Mouse (Mus musculus) layer of hippocampus, adult 8-10 months (tissue): ENCODE results near the gene Rundc3a. TPM values are rescaled to one million over a fixed set of nuclear protein-coding genes. Genes with fewer than 3 reads are reported as not detected.
"Not testable (repeated sequence)": the region's sequence is repeated elsewhere in the genome, so short reads cannot be mapped to it uniquely, and the experiment has no call there.

Source experiments
- DNase-seq, 2 experiments: peaks; one replicate each; pipeline ENCODE4 v3.0.0; 2022; ENCODE audit warnings: low spot score in 2 of 2
- total RNA-seq, 4 experiments: library from RNA; stranded (reverse); gene quantifications; 2 replicates each; pipeline ENCODE4 v1.2.4; 2022

Rundc3a gene
- total RNA-seq, 4 experiments from 2014 or later = 420 to 453 (median 428) TPM

DNA sequence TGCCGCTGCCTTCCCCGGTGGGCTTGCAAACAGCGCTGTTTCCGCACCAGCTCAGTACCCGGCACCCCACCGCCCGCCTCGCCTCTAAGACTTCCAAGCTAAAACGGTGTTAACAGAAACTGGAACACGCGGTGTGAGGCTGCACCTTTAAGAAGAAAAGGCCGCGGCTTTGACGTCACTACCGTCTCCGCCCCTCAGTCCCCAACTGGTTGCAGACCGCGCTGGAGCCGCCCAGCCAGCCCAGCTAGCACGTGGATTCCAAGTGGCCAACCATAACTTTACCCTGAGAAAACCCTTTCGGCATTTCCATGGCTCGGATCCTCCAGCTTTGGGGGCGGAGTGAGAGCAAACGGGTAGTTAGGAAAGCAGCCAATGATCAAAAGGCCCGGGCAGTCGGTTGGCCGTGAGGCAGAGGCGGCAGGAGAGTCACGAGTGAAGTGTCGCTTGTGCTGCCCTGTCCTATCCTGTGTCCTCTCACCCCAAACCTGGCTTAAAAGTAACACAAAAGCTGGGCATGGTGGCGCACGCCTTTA is 15.2 kb downstream of the Rundc3a start:
- DNase-seq = peak; percentile 97

DNA sequence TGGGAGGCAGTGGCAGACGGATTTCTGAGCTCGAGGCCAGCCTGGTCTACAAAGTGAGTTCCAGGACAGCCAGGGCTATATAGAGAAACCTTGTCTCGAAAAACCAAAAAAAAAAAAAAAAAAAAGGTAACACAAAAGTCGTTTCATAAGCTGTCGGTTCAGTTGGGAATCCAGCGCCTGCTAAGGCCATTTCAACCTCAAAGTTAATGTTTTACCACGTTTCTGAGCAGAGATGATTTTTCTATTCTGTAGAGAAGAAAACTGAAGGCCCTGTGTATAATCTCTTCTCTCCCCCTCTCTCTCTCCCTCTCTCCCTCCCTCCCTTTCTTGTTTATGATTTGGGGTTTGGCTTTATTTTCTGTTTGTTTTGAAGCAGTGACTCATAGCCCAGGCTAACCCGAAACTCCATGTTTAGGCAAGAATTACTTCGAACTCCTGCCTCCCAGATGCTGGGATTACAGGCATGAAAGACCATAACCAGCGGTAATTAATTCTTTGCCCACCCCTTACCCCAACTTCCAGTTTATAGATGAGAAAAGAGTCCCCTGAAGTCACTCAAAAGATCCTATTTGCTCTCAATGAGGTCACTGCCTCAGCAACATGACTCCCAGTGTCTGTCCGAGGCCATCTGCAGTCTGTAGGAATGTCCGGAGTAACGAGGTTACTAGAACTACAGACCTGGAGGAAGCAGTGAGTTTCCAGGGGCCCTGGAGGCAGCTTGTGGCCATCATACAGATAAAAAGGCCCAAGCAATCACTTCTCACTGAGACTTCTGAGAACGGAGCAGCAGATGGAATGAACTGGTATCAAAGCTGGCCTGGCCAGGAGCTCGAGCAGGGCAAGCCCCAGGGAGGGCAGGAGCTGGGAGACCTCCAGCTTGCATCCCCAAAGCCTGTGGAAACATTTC is 15.9 kb downstream of the Rundc3a start:
- DNase-seq = no peak

DNA sequence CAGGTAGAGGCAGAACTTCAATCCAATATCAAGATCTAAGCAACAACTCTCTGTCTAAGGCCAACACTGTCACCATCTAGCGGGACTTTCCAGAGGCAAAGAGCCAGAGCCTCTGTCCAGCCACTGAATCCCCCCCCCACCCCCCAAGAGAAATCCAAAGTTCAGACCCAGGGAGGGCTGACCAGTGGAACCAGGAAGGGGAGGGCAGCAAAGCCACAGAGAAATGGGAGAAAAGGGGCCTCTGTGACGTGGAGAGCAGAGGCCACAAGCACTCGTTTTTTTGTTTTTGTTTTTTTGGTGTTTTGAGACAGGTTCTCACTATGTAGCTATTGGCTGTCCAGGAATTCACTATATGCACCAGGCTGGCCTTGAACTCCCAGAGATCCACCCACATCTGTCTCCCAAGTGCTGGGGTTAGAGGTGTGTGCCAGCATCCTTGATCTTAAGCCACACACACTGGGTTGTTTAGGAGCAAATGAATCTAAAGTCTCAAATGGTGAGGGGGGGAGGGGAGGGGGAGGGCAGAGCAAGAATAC is 16.7 kb downstream of the Rundc3a start:
- no peak for DNase-seq

DNA sequence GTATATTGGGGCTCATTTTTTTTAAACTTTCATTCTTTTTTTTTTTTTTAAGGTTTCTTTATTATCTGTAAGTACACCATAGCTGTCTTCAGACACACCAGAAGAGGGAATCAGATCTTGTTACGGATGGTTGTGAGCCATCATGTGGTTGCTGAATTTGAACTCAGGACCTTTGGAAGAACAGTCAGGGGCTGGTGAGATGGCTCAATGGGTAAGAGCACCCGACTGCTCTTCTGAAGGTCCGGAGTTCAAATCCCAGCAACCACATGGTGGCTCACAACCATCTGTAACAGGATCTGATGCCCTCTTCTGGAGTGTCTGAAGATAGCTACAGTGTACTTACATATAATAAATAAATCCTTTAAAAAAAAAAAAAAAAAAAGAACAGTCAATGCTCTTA is 17.1 kb downstream of the Rundc3a start:
- DNase-seq = not testable (repeated sequence)

DNA sequence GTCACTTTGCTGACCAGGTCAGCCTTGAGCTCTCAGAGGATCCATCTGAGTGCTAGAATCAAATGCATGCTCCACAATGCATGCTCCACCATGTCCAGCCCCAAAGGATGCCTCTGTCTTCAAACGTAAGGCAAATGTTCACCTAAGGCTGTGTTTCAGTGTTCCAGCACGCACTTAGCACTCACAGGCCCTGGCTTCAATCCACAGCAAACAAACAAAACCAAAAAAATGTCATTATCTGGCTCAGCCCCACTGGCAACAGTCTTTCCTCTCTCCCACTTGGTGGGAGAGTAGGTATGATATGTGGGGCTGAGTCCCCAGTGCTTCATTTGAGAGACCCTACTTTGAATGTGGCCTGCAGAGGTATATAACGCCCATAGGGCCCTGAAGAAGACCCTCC is 17.9 kb downstream of the Rundc3a start:
- DNase-seq = no peak

DNA sequence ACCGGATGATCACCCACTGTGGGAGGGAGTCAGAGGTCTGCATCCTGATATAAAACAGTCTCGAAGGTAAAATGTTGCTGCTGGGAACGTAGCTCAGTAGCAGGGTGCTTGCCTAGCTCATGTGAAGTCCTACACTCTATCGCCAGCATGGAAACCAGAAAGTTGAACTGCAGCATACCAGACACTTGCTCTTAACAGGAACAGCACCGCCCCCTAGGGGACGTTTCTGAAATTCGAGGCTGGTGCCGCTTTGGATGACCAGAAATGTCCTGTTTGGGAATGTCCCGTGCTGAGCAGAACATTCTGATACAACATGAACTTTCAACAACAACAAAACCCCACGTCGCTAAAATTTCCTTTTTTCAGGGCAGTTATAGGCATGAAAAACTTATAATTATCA is 18.5 kb downstream of the Rundc3a start:
- peak; percentile 76 to 92 for DNase-seq

DNA sequence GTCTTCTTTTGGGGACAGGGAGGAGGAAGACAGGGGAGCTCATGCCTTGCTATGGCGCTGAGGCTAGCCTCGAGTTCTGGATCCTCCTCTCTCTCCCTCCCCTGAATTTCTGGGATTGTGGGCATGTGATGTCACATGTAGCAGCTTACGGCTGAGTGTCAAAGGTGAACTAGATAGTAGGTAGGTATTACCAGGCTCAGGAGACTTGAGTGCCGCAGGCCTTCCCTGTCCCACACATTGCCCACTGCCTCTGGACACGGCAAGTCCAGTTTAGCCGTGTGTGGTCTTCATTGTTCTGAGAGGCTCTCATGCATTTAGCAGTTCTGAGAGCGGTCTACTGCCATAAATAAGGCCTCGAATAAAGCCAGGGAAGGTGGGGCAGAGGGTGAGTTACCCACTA is 19.9 kb downstream of the Rundc3a start:
- no peak for DNase-seq

DNA sequence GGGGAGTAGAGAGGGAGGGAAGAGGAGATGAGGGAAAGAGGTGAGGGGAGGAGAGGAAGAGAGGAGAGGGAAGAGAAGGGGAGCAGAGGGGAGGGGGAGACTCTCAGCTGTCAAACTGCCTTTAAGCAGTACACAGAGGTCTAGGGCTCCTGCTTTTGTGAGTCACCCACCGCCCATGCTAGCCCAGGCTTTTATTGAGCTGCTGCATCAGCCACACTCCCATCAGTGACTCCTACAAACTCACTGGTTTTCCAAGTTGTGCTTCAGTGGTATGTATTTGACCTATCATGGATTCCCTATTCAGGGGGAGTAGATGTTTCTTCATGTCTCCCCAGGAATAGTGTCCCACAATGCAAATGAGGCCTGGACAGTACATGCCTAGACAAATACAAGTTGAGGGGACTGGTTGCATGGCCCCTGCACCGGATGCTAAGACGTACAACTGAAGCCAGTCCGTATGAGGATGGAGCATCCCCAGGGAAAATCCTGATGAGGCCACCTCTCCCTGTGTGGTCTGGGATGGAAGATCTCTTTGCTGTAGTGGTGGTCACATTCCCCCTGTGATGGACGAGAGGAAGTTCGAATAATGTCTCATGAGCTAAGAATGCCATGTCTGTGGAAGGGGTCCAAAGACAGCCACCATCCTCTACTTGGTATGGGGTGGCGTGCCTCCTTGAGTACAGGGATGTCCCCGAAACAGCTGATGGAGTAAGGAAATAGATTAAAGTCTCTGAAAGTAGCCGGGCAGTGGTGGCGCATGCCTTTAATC is 22.0 kb downstream of the Rundc3a start:
- no peak for DNase-seq

DNA sequence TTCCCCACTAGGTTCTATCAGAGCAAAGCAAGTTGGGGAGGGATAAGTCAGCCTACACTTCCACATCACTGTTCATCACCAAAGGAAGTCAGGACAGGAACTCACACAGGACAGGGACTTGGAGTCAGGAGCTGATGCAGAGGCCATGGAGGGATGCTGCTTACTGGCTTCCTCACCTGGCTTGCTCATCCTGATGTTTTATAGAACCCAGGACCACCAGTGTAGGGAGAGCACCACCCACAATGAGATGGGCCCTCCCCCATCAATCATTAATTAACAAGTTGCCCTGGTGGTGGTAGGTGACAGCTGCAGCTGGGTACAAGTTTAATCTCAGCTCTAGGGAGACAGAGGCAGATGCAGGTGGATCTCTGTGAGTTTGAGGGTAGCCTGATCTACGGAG is 24.0 kb downstream of the Rundc3a start:
- no peak for DNase-seq

DNA sequence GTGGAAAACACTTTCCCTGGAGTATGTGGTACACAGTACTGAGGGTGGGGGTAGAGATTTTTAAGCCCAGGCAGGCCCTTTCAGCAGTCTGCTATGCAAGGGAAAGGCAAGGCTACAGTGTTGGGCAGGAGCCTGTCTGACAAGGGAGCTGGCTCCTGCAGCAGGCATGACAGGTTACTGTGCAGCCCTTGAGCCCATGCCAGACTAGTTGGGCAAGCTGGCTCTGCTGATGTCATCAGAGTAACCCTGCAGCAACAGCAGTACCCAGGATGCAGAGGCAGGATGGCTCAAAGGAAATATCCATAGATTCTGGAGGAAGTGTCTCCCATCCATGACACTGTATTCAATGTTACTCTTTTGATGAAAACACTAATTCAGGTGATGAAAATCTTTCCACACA is 25.7 kb downstream of the Rundc3a start:
- DNase-seq = no peak

DNA sequence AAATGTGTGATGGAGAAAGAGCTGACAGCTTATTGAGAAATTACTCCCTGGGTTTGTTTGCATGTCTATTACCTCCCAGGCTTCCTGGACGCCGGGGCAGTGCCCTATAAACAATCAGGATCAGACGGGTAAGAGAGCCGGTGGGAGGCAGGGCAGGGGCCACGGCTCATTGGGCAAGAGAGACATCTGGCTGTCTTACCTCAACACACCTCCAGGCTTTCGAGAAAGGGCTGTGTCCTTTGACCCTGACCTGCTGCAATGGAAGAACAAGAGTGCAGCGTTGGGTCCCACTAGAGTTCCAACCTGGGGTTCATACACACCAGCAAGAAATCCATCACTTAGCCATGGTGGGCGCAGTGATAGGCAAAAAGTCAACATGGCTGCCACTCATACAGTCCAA is 28.4 kb downstream of the Rundc3a start:
- no peak for DNase-seq

DNA sequence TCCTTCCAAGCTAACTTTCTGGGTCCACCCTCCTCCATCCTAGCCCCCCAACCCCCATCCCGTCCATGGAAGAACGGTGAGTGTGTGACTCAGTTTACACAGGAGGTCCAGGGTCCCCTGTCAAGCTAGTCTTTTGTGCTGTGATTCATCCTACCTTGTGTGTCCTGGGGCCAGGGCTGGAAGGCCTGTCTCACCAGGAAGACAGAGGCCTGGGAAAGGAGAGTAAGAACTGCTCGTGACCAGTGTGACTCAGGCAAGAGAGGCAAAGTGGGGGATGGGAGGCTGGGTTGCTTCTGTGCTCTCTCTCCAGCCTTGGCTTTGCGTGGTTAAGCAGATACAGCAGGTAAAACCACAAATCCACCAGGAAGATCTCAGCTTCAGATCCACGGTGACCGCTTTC is 31.5 kb downstream of the Rundc3a start:
- no peak for DNase-seq

DNA sequence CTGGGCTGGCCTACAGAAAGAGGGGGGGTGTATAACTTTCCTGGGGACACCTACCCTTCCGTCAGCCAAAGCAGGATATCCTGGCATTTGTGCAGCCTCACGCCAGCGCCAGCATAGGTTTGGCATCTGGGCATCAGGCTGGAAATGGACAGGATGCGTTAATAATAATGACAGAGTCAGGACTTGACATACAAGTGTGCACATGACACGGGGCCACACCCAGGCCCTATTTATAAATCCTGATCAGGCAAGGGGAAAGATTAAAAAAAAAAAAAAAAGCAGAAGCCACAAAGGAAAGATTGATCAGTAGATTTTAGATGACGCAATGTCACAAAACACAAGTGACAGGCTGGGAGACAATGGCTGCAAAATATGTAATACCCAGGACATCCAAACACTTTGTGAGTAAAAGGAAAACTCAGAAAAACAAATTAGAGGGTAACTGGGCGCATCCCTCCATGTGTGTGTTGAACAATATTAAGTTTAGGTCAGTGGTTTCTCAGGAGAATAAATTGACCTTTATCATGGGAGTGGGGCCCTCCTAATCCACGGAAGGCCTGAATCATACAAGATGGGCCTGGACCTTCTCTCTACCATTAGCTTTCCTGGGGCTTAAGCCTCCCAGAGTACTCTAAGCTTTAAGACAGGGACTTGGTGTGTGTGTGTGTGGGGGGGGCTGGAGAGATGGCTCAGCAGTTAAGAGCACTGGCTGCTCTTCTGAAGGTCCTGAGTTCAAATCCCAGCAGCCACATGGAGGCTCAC is 32.5 kb downstream of the Rundc3a start:
- no peak for DNase-seq

DNA sequence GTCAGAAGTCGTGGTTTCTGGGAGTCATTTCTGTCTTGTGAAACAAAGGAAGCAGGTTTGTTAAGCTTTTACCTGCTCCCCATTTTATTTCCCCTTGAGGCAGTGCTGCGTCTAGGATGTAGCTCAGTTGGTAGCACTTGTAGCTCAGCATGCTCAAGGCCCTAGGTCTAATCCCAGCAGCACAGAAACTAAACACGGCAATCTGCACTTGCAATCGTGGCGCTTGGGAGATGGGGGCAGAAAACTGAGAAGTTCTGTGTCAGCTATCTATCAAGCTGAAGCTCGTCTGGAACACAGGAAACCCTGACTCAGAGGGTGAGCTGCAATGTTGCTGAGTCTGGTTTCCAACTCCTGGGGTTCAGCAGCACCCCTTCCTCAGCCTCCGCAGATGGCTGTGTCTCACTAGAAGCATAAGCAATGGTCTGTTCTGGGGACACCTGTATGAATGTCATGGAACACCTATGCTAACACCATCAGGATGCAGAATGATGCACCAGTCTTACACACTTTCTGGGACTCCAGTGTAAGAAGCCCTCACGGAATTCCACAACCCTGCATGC is 35.9 kb downstream of the Rundc3a start:
- DNase-seq = no peak

DNA sequence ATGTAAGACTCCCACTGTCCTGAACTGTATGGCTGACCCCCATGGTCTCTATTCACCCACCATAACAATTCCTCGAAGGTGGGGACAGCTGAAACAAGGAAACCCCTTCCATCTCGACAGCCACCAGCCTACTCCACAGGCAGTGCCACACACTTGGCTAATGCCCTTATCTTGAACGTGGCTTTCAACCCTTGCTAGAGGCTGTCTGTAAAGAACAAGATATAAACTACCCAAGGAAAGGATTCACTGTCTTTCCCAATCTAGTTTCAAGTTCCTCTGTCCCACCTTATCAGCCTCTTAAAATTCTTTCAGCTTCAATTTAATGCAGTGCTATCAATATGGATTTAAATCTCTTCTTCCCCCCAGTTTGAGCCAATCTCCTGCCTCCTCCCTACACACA is 36.3 kb downstream of the Rundc3a start:
- DNase-seq = no peak

DNA sequence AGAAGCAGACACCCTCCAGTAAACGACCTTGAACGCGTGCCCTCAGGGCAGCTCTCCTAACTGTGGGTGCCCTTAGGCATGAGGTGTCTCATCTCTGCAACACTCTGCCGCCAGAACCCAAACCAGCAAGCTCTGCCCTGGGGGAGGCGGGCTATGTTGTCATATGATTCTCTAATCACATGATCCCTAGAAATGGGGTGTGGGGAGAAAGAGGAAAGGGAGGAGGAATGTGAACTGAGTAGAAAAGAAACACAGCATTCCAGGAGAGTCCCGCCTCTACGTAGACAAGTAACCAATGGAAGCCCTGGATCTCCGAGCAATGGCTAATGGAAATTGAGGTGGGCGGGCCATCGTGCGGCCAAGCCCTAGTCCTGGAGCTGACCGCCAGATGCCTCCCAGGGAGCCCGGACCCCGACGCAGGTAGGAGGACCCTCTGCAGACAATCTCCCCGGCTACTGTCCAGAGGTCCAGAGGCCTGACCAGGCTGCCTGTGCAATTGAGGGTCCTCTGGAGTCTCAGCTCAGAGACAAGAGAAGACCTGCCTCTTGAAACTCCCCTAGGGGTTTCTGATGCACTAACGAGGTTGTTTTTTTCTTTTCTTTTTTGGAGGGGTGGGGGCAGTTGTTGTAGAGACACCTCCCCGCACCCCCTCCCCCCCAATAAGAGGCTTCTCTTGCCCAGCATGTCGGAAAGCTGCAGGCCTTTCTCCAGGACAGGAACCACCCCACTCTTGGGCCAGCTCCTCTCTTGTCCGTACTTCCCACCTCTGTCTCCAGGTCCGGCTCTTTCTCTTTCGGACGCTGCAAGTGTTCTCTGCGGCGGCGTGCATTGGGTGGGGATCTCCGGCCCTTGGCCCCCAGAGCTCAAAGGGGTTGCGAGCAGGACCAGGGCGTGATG is 37.2 kb downstream of the Rundc3a start, which contains the start of gene Grn:
Grn (plus strand) TSS at position 195 of the 897 bp plus-strand sequence.
- DNase-seq = peak; percentile 91 to 95

DNA sequence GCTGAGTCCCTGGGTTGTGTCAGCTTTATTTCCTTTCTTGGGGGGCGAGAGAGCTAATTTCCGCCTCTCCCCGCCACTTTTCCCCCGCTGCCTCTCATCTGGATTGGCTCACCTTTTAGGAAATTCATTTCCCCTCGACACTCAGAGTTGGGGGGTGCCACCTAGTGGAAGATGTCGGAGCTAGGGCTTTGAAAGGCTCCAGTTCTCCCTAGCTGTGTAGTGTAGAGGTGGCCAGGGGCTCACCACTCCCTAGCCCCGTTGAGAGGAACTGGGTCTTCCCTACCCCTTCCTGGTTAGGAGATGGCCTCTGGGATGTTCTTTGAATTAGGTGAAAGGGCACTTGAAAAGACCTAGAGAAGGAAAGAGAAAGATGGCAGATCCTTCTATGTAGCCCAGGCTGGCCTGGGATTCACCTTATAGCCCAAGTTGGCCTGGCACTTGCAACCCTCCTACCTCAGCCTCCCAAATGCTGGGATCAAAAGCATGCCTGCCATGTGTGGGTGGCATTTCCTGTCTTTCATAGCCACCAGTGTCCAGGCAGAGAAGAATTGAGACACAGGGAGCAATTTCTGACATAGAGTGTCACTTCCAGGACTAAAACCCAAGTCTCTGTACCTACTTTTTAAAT is 37.9 kb downstream of the Rundc3a start:
- DNase-seq = peak in 1 of 2 experiments; percentile 78

DNA sequence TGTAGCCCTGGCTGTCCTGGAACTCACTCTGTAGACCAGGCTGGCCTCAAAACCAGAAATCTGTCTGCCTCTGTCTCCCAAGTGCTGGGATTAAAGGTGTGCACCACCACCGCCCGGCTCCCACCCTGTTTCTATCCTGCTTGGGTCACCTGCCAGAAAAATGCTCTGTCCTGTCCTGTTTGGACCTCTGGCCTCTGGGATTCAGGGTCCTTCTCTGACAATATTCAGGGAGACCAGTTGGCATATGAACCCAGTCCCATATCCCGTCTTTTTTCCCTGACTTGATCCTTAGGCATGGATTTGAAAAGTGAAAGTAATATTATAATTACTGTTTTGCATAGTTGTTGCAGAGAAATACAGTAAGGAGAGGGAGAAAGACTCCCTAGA is 38.5 kb downstream of the Rundc3a start:
- DNase-seq = no peak

DNA sequence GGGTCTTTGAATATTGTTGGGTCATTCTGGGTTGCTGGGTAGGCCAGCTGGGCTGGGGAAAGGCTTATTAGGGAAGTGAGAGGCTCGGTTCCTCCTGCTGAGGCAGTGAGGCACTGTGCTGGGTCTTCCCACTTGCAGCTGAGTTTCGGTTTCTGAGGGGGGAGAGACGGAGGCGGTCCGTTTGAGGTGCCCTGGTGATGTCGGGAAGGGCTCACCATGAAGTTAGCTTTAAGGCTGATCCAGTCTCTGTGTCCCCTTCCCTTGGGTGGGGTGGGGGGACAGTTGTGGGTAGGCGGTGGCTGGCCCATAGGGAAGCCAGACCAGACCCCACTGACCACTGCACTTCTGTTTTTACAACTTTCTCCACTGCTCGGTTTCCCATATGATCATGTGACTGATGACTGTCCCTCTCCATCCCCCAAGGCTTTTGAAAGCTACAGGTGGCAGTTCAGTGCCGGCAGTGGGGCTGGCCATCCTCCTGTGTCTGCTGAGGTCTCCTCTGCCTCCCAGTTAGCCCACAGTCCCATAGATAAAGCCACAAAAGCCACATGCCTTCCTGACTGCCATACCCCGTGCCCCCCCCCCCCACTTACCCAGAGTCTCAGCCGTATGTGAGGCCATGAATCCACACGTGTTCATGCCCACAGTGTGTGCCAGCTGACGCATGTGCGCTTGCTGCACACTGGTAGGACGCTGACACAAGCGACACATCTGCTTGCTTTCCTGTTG is 39.1 kb downstream of the Rundc3a start:
- DNase-seq = no peak
